Mouse (Mus musculus) MEL (cell line): ENCODE results near the gene Slc29a4.

Experiments
- CHD2 ChIP-seq: IDR thresholded peaks from 2 replicates; pipeline ENCODE4 v1.6.1; 2011; ENCODE audit warnings: low read length, improper control_type of control experiment
- CTCF ChIP-seq, 3 experiments: IDR thresholded peaks in 2 of 3; conservative IDR thresholded peaks in 1 of 3; 2 replicates each; pipeline ENCODE4 v1.5.1; 2011 to 2012; ENCODE audit warnings: low read length in 3 of 3, low read depth in 2 of 3, mild to moderate bottlenecking in 2 of 3, improper control_type of control experiment in 1 of 3, inconsistent platforms in 1 of 3, mixed read lengths in 1 of 3, moderate library complexity in 1 of 3; ENCODE audit not compliant: control insufficient read depth in 1 of 3, insufficient read depth in 1 of 3, poor library complexity in 1 of 3, severe bottlenecking in 1 of 3
- EP300 ChIP-seq, 2 experiments: IDR thresholded peaks; 2 replicates each; pipeline ENCODE4 v1.6.1; 2011; ENCODE audit warnings: improper control_type of control experiment in 2 of 2, low read length in 2 of 2, low read depth in 1 of 2, mild to moderate bottlenecking in 1 of 2
- HCFC1 ChIP-seq: IDR thresholded peaks from 2 replicates; pipeline ENCODE4 v1.6.1; 2012; ENCODE audit warnings: low read depth, mild to moderate bottlenecking, inconsistent platforms, low read length, improper control_type of control experiment, moderate library complexity
- MAX ChIP-seq: IDR thresholded peaks from 2 replicates; pipeline ENCODE4 v1.6.1; 2011; ENCODE audit warnings: low read length, improper control_type of control experiment
- MAZ ChIP-seq: IDR thresholded peaks from 2 replicates; pipeline ENCODE4 v1.6.1; 2012; ENCODE audit warnings: low read depth, mild to moderate bottlenecking, inconsistent platforms, low read length, improper control_type of control experiment
- MEF2A ChIP-seq: IDR thresholded peaks from 2 replicates; pipeline ENCODE4 v1.6.1; 2014; ENCODE audit warnings: low read depth, mild to moderate bottlenecking, inconsistent platforms, low read length, improper control_type of control experiment; ENCODE audit not compliant: poor library complexity, insufficient replicate concordance, severe bottlenecking; ENCODE audit errors: extremely low read depth
- POLR2A ChIP-seq, 2 experiments: IDR thresholded peaks; 2 replicates each; pipeline ENCODE4 v1.6.1; 2011 to 2012; ENCODE audit warnings: low read length in 2 of 2, mild to moderate bottlenecking in 2 of 2, control low read depth in 1 of 2, improper control_type of control experiment in 1 of 2, low read depth in 1 of 2, moderate library complexity in 1 of 2; ENCODE audit not compliant: control insufficient read depth in 1 of 2, insufficient read depth in 1 of 2, poor library complexity in 1 of 2
- SMC3 ChIP-seq: IDR thresholded peaks from 2 replicates; pipeline ENCODE4 v1.6.1; 2011; ENCODE audit warnings: low read depth, low read length, improper control_type of control experiment
- TCF12 ChIP-seq: IDR thresholded peaks from 2 replicates; pipeline ENCODE4 v1.6.1; 2014; ENCODE audit warnings: low read depth, mild to moderate bottlenecking, inconsistent platforms, low read length, improper control_type of control experiment, moderate library complexity

DNA sequence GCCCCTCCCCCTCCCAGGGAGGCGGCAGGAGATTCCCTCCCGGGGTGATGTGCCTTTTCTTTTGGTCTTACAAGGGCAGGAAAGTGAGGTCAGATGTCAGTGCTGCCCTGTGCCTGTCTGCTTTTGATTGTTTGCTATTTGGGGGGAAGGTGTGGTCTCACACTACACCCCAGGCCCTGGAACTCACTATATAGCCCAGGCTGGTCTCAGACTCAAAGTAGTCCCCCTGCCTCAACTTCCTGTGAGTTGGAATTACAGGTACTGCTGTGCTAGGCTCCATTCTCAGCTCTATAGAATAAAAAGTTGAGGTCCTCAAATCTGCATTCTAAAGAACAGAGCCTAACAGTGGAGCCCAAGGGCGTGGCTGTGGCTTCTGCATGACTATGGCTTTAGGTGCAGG is 24.4 kb upstream of the Slc29a4 start:
- TF ChIP-seq SMC3 (no peak), CTCF (IDR thresholded peaks at IDR 0.05 in 2 of 3, conservative IDR thresholded peaks at IDR 0.05 in 1 of 3; ENCODE audit: control insufficient read depth in 1 of 3, insufficient read depth in 1 of 3, low read depth in 2 of 3, low read length in 3 of 3, poor library complexity in 1 of 3, severe bottlenecking in 1 of 3) (no peak), MEF2A (no peak), EP300 (IDR thresholded peaks at IDR 0.05; ENCODE audit: low read depth in 1 of 2, low read length in 2 of 2) (no peak), MAX (no peak), TCF12 (no peak), MAZ (no peak), POLR2A (IDR thresholded peaks at IDR 0.05; ENCODE audit: control insufficient read depth in 1 of 2, insufficient read depth in 1 of 2, low read depth in 1 of 2, low read length in 2 of 2, poor library complexity in 1 of 2) (no peak), CHD2 (no peak), HCFC1 (no peak)
